Mouse (Mus musculus) cortical plate, adult 2 months (tissue): ENCODE data around the gene Lrrn4.

Experiments used
- CTCF ChIP-seq: fragments of 200-500 bp; IDR thresholded peaks from 2 replicates; pipeline ENCODE4 v1.5.1; 2011; ENCODE audit warnings: mild to moderate bottlenecking, control low read depth, low read length; ENCODE audit not compliant: insufficient read depth; ENCODE audit errors: extremely low read depth
- POLR2A ChIP-seq: fragments of 200-500 bp; IDR thresholded peaks from 2 replicates; pipeline ENCODE4 v1.6.1; 2011; ENCODE audit warnings: mild to moderate bottlenecking, low read length, control low read depth; ENCODE audit not compliant: insufficient read depth; ENCODE audit errors: extremely low read depth

DNA sequence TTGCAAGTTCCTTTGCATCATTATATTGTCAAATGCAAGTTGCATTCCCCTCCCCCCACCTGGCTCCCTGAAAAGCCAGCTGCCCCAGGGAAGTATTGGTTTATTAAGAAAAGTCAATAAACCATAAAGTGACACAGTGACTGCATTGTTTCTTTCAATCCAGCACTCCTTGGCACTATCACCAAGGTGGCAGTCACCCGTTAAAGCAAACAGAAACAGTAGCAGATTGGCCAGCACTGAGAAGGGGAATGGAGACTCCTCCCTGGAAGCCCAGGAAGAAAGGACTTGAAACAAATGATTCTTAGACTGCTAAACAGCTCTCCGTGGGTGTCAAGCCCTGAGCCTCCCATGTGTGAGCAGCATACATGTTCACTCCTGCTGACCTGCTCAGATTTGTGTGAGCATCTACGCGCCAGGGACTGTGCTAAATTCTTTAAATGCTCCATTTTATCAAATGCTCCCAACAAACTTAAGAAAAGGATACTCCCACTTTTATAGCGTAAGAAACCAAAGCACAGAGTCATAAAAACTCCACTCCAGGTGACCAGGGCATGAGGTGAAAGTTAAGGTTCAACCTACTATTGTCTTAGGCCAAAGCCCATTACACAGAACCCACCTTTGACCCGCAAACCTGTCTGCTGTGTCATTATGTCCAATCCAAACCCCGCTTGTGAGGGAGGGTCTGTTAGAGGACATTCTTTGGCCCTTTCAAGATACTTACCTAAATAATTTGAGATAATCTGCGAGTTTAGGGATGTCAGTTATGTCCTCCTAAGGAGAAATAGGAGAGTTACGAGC lies 41.6 kb upstream of the Lrrn4 start:
- TF ChIP-seq CTCF (no peak), POLR2A (no peak)
